Mouse (Mus musculus) hindbrain, embryonic 14.5 days (tissue): ENCODE measurements around the gene Olfr1265. TPM values are rescaled to one million over a fixed set of nuclear protein-coding genes. Genes with fewer than 3 reads are reported as not detected.

ENCODE experiments used
- ATAC-seq: fragments of 200-750 bp; cut with Nextera tagmentation; 2 replicates; pipeline ENCODE4 v1.8.0; 2017; ENCODE audit warnings: moderate number of reproducible peaks, mild to moderate bottlenecking, moderate TSS enrichment, moderate library complexity; ENCODE audit not compliant: low FRiP score
- DNase-seq: peaks from one replicate; pipeline ENCODE4 v3.0.0-alpha.2; 2015; ENCODE audit warnings: low spot score
- H3K27ac ChIP-seq: fragments of 300-500 bp; sonication (generic); 2 replicates; pipeline ENCODE4 v1.5.1; 2014; ENCODE audit warnings: mild to moderate bottlenecking, moderate library complexity
- H3K27me3 ChIP-seq: fragments of 300-500 bp; sonication (generic); 2 replicates; pipeline ENCODE4 v1.6.1; 2014; ENCODE audit warnings: mild to moderate bottlenecking, low read length, mixed read lengths; ENCODE audit not compliant: control insufficient read depth, insufficient read depth
- H3K36me3 ChIP-seq: fragments of 300-500 bp; sonication (generic); replicated peaks from 2 replicates; pipeline ENCODE4 v1.6.1; 2014; ENCODE audit not compliant: control insufficient read depth, insufficient read depth
- H3K4me1 ChIP-seq: fragments of 300-500 bp; sonication (generic); replicated peaks from 2 replicates; pipeline ENCODE4 v1.6.1; 2014; ENCODE audit warnings: antibody characterized with exemption, low read length, mixed read lengths; ENCODE audit not compliant: control insufficient read depth, insufficient read depth
- H3K4me2 ChIP-seq: fragments of 300-500 bp; sonication (generic); replicated peaks from 2 replicates; pipeline ENCODE4 v1.6.1; 2014; ENCODE audit warnings: mild to moderate bottlenecking, moderate library complexity
- H3K4me3 ChIP-seq: fragments of 300-500 bp; sonication (generic); replicated peaks from 2 replicates; pipeline ENCODE4 v1.5.1; 2014; ENCODE audit warnings: mild to moderate bottlenecking, low read length
- H3K9ac ChIP-seq: fragments of 300-500 bp; sonication (generic); 2 replicates; pipeline ENCODE4 v1.6.1; 2014
- H3K9me3 ChIP-seq: fragments of 300-500 bp; sonication (generic); 2 replicates; pipeline ENCODE4 v1.6.1; 2016; ENCODE audit warnings: low read length; ENCODE audit not compliant: control insufficient read depth
- WGBS: fragments of 180-500 bp; shearing (Covaris S2); extraction: QIAGEN DNeasy Blood & Tissue Kit; methylation state at CpG from one replicate; pipeline ENCODE4 v1.1.7; 2014; 5-methylcytosine and 5-hydroxymethylcytosine counted together
- polyA plus RNA-seq: library from polyadenylated mRNA; unstranded; fragments of >200 nt; fragmentation: Nextera tagmentation; extraction: Ambion mirVana; gene quantifications from 2 replicates; pipeline ENCODE4 v1.2.1, GENCODE M21; 2014

The Olfr1265 gene
- not detected in 2 replicates for polyA plus RNA-seq

- Histone ChIP-seq H3K4me2 (no peak within 1 kb of the TSS), H3K27ac (no peak within 1 kb of the TSS), H3K4me1 (no peaks in the 10 kb centered on the region), H3K9ac (no peak within 1 kb of the TSS), H3K9me3 (no peaks in the 10 kb centered on the region), H3K27me3 (no peaks in the 10 kb centered on the region), H3K36me3 (no peaks in the 10 kb centered on the region), H3K4me3 (no peak within 1 kb of the TSS)
- ATAC-seq, result no peak
- peak; percentile 2 for DNase-seq
Measured at GRCm38 (mm10) chr2:90035037-90035436, at the start of gene Olfr1265. Olfr1265 (plus strand) TSS chr2:90035337.

- Histone ChIP-seq H3K27me3 (no peaks in the 10 kb centered on the region), H3K27ac (no peak within 1 kb of the TSS), H3K9ac (no peak within 1 kb of the TSS), H3K4me3 (no peak within 1 kb of the TSS), H3K9me3 (no peaks in the 10 kb centered on the region), H3K4me2 (no peak within 1 kb of the TSS), H3K36me3 (no peaks in the 10 kb centered on the region), H3K4me1 (no peaks in the 10 kb centered on the region)
- DNase-seq, result no peak
- no peak for ATAC-seq
Measured at GRCm38 (mm10) chr2:89990921-89991320, 44.2 kb upstream of the Olfr1265 start, which contains the start of gene Olfr1261. Olfr1261 (plus strand) TSS chr2:89991221.

GRCm38 (mm10) chr2:89999845-90000244 is 35.3 kb upstream of the Olfr1265 start, which contains the start of gene Olfr1262:
Olfr1262 (plus strand) TSS chr2:90000145.
- no peak for DNase-seq

GRCm38 (mm10) chr2:90011831-90012230 is 23.3 kb upstream of the Olfr1265 start, which contains the start of gene Olfr1263:
Olfr1263 (plus strand) TSS chr2:90012131.
- Histone ChIP-seq H3K9me3 (no peaks in the 10 kb centered on the region), H3K9ac (no peak within 1 kb of the TSS), H3K4me3 (no peak within 1 kb of the TSS), H3K4me1 (no peaks in the 10 kb centered on the region), H3K4me2 (no peak within 1 kb of the TSS), H3K27me3 (no peaks in the 10 kb centered on the region), H3K27ac (no peak within 1 kb of the TSS), H3K36me3 (no peaks in the 10 kb centered on the region)
- DNase-seq (no peak), ATAC-seq (no peak)
- WGBS, result 93% methylated on average over 2 of the region's 2 CpGs

More at GRCm38 (mm10) chr2:89999845-90000244, 35.3 kb upstream of the Olfr1265 start, which contains the start of gene Olfr1262:
- H3K36me3 ChIP-seq, result no peaks in the 10 kb centered on the region
- H3K9ac ChIP-seq, result no peak within 1 kb of the TSS
- ATAC-seq, result no peak
- no peak within 1 kb of the TSS for H3K27ac ChIP-seq
- H3K9me3 ChIP-seq, result no peaks in the 10 kb centered on the region
- H3K4me2 ChIP-seq, result no peak within 1 kb of the TSS
- no peaks in the 10 kb centered on the region for H3K27me3 ChIP-seq
- H3K4me3 ChIP-seq, result no peak within 1 kb of the TSS
- no peaks in the 10 kb centered on the region for H3K4me1 ChIP-seq

- ATAC-seq (no peak), DNase-seq (no peak)
- Histone ChIP-seq H3K4me1 (no peaks in the 10 kb centered on the region), H3K9me3 (no peaks in the 10 kb centered on the region), H3K4me3 (no peak within 1 kb of the TSS), H3K36me3 (no peaks in the 10 kb centered on the region), H3K9ac (no peak within 1 kb of the TSS), H3K4me2 (no peak within 1 kb of the TSS), H3K27ac (no peak within 1 kb of the TSS), H3K27me3 (no peaks in the 10 kb centered on the region)
- 85% methylated on average over 2 of the region's 2 CpGs for WGBS
Measured at GRCm38 (mm10) chr2:90025477-90025876, 9.7 kb upstream of the Olfr1265 start, which contains the start of gene Olfr1264. Olfr1264 (minus strand) TSS chr2:90025577.

- Histone ChIP-seq H3K36me3 (no peaks in the 10 kb centered on the region), H3K27me3 (no peaks in the 10 kb centered on the region), H3K9ac (no peak within 1 kb of the TSS), H3K4me1 (no peaks in the 10 kb centered on the region), H3K4me3 (no peak within 1 kb of the TSS), H3K4me2 (no peak within 1 kb of the TSS), H3K27ac (no peak within 1 kb of the TSS), H3K9me3 (0 out of 2 replicates have a peak, but pooled peaks cover 3% of the 10 kb centered on the region)
- ATAC-seq, result no peak
- DNase-seq, result no peak
Measured at GRCm38 (mm10) chr2:90063494-90063893, 28.4 kb downstream of the Olfr1265 start, which contains the start of gene Olfr140. Olfr140 (minus strand) TSS chr2:90063594.

- Histone ChIP-seq H3K4me3 (no peak overlapping the region), H3K4me1 (no peaks in the 10 kb centered on the region), H3K36me3 (no peaks in the 10 kb centered on the region), H3K9me3 (0 out of 2 replicates have a peak, but pooled peaks cover 3% of the 10 kb centered on the region), H3K4me2 (no peak overlapping the region), H3K27ac (no peak overlapping the region), H3K9ac (no peak overlapping the region), H3K27me3 (no peaks in the 10 kb centered on the region)
- 84% methylated on average over 2 of the region's 2 CpGs for WGBS
- no peak for DNase-seq
- no peak for ATAC-seq
Measured at GRCm38 (mm10) chr2:90070065-90070464, 34.9 kb downstream of the Olfr1265 start.

Other genes starting within 250 kb of the Olfr1265 start
- not detected in 2 replicates for gene Olfr1254, start 241.7 kb upstream of the Olfr1265 start, polyA plus RNA-seq
- not detected in 2 replicates for gene Olfr1255, start 223.3 kb upstream of the Olfr1265 start, polyA plus RNA-seq
- gene Olfr1256, start 193.8 kb upstream of the Olfr1265 start, polyA plus RNA-seq, result not detected in 2 replicates
- 0.21 and 0.23 TPM in 2 replicates for gene Olfr48, start 187.1 kb upstream of the Olfr1265 start, polyA plus RNA-seq
- not detected in 2 replicates for gene Olfr1257, start 156.9 kb upstream of the Olfr1265 start, polyA plus RNA-seq
- gene Olfr1258, start 108.0 kb upstream of the Olfr1265 start, polyA plus RNA-seq, result not detected in 2 replicates
- gene Olfr1259, start 86.7 kb upstream of the Olfr1265 start, polyA plus RNA-seq, result not detected in 2 replicates
- not detected in 2 replicates for gene Olfr1260, start 61.0 kb upstream of the Olfr1265 start, polyA plus RNA-seq
- gene Olfr1261, start 44.1 kb upstream of the Olfr1265 start, polyA plus RNA-seq, result not detected in 2 replicates
- gene Olfr1262, start 35.2 kb upstream of the Olfr1265 start, polyA plus RNA-seq, result not detected in 2 replicates
- gene Olfr1263, start 23.2 kb upstream of the Olfr1265 start, polyA plus RNA-seq, result not detected in 2 replicates
- gene Olfr1264, start 9.8 kb upstream of the Olfr1265 start, polyA plus RNA-seq, result not detected in 2 replicates
- gene Olfr140, start 28.3 kb downstream of the Olfr1265 start, polyA plus RNA-seq, result not detected in 2 replicates
- gene Olfr1269, start 86.1 kb downstream of the Olfr1265 start, polyA plus RNA-seq, result not detected in 2 replicates
- not detected in 2 replicates for gene Olfr32, start 107.0 kb downstream of the Olfr1265 start, polyA plus RNA-seq
- gene Olfr1270, start 117.8 kb downstream of the Olfr1265 start, polyA plus RNA-seq, result not detected in 2 replicates
- not detected in 2 replicates for gene Olfr1506, start 189.2 kb downstream of the Olfr1265 start, polyA plus RNA-seq
- gene Olfr142, start 222.3 kb downstream of the Olfr1265 start, polyA plus RNA-seq, result not detected in 2 replicates
- not detected in 2 replicates for gene Olfr1271, start 235.7 kb downstream of the Olfr1265 start, polyA plus RNA-seq